Mouse (Mus musculus) spleen, postnatal 4 days (tissue): ENCODE results near the gene Tenm4.

ENCODE experiments used
- DNase-seq, 2 experiments: peaks; one replicate each; pipeline ENCODE4 v3.0.0; 2022; ENCODE audit warnings: low spot score in 2 of 2

The Tenm4 gene

DNA sequence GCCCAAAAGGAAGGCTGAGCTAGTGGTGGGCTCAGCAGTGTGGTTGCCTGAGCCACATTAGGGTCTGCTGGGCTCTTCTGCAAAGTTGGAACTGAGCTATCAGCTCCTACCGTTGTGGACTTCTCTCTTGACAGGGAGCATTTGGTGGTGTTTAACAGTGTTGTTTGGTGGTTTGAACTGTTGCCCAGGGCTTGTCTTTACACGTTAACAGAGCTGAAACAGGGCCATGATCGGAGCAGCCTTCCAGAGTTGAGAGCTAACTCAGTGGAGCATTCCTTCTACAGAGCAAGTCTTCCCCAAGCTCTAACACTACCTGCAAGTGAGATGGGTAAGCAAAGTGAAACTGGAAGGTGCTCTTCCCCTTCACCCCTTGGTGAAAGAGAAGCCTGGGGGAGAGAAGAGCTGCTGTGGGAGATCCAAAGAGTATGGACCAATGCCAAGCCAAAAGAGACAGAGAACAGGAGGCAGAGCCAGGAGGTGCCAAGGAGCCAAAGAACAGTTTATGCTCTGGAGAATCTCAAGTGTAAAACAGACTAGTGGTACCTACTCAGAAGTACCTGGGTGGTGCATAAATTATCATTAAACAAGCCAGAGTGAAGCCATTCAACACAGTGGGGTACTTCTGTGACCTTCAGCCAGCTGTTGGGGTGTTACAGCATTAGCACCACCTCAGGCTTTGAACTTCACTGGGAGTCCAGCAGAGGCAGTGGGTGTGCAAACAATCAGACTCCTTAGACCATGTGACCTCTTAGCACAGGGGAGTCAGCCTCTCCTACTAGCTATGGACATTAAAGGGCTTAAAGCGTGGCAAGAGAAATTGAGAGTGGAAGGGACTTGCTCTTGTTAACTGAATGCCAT is 71.5 kb downstream of the Tenm4 start:
- no peak for DNase-seq

DNA sequence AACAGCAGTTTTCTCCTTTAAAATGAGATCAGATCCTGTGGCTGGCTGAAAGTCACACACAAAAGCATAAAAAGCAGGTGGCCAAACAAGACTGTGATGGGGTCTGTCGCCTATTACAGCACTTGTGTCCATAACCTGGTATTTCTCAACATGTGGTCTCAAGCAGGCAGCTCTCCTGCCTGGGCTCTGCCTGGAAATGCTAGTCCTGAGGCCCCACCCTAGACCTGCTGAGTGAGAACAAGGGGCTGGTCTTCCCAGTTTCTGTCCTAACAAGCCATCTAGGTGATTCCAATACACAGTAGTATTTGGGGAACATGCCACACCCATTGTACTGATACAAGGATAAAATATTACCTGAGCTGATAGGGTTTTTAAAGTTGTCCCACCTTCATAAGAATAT is 73.8 kb downstream of the Tenm4 start:
- DNase-seq = no peak

DNA sequence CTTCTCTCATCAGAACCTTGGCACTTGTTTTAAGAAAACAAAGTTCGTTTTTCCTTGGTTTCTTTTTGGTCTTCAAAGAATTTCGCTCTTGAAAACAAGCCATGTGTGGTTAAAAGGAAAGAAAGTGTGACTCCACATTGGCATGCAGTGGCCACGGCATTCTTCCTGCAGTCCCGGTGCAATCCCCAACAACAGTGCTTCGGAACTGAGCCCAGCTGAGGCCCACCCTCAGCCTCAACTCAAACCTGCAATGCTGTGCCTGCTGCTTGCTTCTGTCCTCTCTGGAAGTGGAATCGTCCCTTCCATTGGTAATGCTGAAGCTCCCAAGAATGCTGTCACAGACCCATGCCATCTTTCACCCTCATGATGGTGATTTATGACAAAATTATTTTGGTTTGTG is 88.6 kb downstream of the Tenm4 start:
- no peak for DNase-seq

DNA sequence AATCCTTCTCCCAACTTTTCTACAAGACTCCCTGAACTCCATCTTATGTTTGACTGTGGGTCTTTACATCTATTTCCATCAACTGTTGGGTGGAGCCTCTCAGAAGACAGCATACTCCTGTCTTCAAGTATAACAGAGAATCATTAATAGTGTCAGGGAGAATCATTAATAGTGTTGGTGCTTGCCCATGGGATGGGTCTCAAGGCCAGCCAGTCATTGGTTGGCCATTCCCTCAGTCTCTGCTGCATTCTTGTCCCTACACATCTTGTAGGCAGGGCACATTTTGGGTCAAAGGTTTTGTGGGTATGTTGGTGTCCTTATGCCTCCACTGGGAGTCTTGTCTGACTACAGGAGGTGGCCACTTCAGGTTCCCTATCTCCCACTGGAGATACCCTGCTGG is 91.1 kb downstream of the Tenm4 start:
- DNase-seq = no peak

DNA sequence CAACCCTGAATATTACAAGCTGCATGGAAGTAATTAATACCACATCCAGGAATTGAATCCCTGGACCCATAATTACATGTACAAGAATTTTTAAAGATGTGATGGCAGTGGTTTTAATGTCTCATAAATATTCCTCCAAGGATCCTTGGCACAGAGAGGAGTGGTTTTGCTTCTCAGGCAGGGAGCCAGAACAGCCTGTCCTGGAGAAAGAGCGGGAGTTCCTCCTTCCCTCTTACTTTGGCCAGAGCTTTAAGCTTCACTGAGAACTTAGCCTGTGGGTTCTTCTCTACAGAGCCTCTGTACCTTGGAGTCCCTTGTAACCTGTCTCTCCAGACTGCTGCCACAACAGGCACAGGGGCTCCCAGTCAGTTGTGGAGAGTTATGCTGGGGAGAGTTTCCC is 94.9 kb downstream of the Tenm4 start:
- no peak for DNase-seq

DNA sequence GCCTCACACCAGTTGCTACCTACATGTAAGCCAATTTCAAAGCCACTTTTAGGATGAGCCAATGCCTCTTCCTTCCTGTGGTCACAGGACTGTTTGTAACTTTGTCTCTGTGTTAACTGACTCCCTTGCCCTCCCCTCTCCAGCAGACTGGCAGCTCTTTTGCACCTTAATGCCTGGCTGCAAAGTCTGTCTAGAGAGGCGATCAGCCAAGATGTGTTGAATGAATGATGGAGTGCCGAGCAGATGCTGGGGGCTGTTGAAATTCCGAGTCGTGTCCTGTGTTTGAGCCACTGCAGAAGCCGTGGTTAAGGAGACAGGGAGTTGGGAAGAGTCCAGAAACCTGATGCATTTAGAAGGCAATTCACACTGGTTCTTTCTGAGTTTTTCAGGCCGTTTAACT is 96.2 kb downstream of the Tenm4 start:
- no peak for DNase-seq

DNA sequence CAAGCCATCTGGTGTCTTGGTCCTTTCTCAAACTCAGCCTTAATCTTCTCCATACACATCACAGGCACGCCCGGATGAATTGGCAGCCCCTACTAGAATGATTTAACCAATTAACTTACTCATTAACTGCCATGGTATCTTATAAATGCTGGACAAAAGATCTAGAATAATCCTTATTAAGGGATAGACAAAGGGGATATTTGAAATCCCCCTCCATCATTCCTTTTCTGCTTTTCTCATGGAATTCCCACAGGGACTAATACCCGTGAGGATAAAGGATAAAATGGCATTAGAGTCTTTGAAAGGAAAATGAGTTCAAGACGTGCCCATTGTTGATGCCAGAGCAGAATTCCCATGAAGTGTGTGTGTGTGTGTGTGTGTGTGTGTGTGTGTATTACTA is 99.6 kb downstream of the Tenm4 start:
- no peak for DNase-seq

DNA sequence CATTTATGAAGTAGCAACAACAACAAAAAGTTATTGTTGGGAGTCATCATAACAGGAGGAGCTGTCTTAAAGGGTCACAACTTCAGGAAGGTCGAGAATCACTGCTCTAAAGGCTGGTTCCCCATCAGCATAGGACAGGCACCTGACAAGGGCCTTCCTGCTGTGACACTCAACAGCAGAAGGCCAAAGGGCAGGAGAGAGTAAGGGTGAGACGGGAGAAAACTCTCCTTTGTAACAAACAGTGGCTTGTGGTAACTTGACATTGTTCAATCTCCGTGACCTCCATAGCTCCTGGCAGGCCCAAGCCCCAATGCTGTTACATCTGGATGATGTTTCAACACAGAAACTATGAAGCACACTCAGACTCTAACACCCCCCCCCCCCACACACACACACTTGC is 101.0 kb downstream of the Tenm4 start:
- no peak for DNase-seq

DNA sequence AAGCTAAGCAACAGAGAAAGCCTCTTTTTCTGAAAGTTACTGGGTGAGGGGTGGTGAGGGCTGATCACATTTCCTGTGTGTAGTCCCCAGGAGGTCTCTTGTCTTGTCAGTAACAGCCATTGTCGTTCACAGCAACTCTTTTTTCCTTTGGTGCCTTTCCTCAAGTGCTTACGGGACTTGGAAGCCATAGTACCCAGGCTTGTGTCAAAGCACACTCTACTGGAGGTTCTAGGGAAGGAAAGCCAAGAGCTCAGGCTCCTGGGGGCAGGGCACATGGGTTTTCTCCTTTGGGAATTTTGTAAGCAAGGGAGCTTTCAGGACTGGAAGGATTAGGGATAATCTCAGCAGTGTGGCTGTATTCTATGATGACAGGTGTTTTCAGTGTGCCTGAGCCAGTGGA is 103.4 kb downstream of the Tenm4 start:
- DNase-seq = no peak

DNA sequence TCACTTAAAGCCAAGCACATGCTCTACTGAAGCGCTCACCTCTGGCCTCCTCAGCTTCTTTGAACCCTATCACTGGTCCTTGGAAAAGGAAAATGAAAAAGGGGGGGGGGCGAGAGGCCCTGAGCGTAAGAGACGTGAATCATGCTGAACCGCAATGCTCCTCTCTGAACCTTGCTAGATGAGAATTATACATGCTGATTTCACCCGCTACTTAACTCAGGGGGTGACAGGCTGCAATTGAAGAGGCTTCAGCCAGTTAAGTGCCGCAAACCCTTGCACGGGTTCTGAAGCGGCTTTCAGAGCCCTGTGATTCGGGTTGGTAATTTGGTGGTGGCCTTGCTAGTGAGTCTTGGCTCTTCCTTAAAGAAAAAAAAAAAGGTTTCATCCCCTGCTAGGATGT is 106.5 kb downstream of the Tenm4 start:
- DNase-seq = no peak

DNA sequence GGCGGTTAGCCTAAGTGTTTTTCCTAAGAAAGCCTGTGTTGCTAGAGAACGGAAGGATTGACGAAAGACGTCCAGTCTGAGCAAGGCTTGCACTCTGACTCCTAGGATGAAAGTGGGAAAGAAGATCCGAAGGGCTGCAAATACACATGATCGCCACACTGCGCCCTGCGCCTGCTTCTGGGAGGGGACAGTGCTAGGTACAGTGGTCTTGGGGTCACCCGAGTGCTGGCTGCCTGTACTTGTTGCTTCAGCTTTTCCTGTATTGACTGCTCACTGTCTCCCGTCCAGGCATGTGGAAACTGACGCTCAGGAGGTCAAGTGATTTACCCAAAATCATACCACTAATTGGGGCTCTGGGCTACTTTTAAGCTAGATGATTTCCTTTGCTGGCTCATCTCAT is 107.3 kb downstream of the Tenm4 start:
- no peak for DNase-seq

DNA sequence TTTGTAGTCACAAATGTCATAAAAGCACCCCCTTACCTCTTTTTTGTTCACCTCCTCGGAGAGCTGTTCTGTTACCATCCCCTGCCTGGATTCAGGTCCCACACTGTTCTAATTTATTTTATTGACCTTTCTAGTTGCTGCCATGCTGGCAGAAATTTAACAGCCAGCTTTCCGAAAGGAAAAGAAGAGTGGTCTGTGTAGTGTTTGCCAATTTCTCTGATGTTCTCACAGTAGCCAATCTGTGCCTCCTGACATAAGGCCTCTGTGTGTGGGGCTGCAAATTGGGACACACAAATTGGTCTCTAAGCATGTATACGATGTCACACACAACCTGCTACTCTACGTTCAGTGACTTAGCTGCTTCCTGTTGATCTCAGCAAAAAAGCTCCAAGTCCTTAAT is 109.7 kb downstream of the Tenm4 start:
- DNase-seq = no peak

DNA sequence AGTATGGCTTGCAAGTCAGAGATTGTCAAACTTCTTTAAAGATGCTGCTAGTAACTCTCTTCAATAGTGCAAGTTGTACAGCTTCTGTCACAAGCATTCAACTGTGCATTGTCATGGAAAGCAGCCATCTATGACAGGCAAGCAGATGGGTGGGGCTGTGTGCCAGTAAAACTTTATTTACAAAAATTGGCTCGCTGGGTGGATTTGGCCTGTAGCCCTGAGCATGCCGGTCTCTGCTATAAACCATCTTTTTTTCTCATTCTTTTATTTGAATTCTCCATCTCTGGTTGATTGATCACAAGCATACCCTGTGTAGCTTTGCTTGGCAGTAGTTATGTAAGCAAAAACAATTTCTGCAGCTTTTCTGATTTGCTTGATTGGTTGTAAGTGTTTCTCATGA is 119.5 kb downstream of the Tenm4 start:
- no peak for DNase-seq

DNA sequence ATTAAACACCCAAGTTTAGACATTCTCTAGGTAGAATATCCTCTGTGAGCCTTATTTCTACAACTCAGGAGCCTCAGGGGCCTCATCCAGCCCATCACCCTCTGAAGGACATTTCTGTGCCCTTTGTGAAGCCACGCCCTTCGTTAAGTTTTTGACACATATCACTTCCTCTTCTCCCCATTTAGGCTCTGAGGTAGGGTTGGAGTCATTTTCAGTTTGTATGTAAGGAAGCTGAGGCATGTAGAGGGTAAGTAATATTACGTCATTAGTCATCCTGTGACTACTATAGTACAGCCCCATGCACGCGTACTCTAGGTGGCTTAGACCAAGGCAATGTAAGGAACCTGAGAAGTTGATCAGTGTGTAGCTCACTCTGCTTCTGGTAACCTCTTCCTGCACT is 124.9 kb downstream of the Tenm4 start:
- no peak for DNase-seq

DNA sequence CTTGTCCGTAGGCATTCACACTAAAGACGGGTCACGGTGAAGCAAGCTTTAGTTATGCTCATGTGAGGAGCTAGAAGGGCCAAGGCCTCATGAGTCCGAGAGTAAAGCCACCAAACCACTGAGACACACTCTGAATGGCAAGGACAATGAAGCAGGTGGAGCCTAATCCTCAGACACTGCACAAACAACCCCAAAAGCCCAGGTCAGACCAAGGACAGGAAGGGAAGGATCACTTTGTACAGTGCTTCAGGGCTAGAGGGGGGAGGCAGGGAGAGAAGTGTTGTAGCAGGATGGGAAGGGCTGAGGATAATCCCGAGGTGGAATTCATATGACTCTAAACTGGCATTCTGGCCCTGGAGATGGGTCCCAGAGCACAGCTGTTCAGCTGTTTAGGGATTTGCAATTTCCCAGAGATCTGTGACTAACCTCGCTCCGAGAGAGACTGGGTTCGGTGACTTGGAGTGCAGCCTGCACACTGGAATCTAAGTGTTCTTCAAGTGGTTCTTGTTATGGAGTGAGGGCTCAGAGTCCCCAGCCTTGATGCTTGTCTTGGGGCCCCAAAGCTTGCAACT is 129.9 kb downstream of the Tenm4 start:
- no peak for DNase-seq

DNA sequence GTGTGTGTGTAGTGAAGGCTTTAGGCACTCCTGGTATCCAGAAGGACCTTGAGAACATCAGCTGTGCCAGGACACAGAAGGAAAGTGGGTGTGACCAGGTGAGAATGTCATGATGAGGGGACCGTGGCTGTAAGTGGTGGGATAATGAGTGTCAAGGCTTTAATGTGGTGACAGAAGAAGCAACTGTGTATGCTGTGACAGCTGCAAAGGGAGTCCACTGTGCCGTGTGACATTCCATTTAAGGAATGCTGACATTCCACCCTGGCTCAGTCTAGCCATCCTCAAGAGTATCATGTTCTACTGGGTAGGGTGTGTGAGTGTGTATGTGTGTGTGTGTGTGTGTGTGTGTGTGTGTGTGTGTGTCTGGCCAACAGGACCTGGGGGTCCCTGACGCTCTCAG is 130.8 kb downstream of the Tenm4 start:
- DNase-seq = no peak

DNA sequence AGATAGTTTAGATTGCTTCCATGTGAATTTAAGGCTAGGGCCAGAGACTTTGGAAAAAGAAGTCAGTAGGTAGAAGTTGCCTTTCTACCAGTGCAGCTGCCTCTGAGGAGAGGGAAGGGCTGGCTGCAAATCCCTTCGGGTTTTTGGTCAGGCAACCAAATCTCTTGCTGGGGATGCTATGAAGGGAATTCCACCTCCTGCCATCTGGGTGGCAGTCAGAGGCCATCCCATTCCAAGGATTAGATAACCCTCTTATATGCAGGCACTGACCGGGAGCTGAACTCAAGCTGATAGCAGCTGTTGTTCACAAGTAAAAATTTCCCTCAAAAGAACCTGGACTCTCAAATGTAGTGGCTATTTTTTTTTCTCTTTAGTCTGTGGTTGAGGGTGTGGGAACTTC is 132.9 kb downstream of the Tenm4 start:
- DNase-seq = no peak

DNA sequence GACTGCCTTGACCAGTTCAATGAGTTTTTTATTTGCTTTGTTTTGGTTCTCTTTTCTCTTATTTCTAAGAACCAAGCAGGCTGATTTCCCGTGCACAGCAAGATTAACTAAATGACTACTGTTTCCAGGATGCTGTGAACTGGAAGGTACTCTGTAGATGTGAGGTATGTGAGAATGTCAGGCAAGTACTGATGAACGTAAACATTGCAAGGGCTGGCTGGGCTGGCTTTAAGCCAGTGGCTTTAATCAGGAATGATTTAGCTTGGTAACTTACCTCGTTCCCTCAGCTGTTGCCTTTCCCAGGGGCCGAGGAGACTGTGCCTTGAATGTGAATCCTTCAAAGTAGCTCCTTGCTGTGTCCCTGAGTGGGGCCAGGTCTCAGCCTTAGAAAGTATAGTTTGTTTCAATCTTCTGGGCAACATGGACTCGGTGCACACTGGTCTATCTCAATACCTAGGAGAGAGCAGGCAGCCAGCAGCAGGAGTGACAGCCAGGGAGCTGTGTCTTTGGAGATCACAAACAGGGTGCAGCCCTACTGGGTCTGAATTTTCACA is 134.4 kb downstream of the Tenm4 start:
- DNase-seq = no peak

DNA sequence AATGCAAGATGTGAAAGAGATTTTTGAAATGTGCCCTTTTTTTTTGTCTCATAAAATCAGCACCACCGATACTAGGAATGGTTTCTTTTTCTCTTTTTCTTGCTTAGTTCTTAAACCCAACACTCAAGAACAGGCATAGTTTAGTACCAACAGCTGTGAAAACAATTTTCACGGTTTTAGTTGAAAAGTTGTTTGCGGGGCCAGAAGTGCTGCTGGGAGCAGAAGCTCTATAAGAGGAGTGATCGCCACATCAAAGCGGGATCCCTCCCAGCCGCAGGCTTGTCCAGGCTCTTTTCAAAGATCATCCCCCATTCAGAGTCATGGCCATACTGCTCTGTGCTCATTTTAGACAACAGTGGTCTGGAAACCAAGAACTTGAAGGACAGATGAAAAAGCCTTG is 137.1 kb downstream of the Tenm4 start:
- no peak for DNase-seq

DNA sequence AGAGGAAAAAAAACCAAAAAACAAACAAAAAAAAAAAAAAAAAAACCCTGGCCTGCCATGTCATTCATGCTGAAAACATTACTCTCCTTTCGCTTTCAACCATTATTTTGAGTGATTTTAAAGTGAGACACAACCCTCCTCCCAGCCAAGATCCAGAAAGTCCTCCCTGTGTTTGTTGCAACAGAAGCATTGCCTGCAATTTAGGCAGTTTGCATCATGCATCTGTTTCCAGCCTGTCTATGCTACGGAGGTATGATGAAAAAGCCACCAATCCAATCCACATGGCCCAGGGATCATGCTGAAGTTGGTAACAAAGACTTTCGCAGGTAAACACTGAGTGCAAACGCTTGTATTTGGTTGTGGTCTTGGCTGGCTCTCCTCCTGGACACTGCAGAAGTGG is 158.3 kb downstream of the Tenm4 start:
- no peak for DNase-seq

DNA sequence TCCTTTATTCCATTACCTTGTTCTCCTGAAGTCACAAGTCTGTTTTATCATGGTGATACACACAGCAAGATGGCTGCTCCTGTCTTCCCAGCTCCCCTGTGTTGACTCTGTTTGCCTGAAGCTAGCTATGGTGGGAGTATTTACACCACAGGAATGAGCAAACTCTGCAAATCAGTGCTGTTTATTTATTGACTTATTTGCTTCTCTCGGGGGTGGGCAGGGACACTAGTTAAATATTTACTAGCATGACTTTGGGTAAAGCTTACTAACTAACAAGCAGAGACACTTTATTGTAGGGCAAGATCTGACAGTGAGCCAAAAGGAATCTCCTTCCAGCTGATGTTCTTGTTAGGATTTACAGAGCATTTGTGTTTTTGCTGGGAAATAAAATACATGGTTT is 160.1 kb downstream of the Tenm4 start:
- no peak for DNase-seq

DNA sequence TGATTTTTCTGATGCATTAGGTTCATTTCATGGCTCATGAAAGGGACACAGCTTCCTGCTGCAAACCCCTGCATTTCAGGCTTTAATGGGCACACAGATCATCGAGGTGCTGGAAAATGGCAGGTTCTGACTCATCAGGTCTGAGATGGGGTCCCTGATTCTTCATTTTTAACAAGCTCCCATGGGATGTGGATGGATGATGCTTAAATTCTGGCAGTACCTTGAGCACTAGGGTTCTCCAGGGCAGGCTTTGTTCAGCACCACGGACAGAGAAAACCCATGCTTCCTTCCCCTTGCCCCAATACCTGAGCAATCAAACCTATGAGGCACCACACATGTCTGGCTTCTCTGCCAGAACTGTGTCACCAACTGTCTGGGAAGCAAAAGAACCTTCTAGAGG is 163.3 kb downstream of the Tenm4 start:
- no peak for DNase-seq

DNA sequence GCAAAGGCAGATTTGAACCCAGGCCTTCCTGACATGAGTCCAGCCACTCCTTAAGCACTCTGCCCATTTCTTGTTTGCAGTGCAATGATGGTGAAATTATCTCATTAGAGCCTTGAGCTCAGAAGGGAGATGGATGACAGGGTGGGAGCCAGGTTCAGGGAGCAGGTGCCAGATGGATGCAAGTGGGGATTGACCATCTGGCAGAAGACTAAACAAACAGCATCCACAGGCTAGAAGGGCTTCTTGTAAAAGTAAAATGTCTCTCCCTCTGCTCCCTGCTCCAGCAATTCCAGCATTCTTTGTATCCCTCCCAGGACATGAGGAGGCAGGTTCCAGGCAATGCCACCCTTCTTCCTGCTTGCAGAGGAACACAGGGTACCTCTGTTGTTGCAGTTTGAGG is 165.3 kb downstream of the Tenm4 start:
- DNase-seq = no peak

DNA sequence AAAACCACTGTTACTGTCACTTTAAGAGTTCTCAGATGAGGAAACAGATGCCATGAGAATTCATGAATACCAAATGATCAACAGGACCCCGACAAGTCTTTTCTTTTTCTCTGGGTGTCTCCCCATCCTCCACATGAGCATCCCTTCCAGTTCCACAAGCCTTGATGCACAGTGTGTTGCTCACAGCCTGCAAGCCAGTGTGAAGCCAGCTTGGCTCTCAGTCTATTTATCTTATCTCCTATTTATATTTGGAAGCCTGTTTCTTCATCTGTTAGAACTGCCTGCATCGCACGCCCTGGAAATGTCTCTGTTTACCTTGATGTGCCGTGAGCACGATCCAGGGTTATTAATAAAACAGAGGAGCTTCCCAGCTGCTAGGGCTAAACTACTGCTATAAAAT is 169.8 kb downstream of the Tenm4 start:
- DNase-seq = no peak
